ENCODE assay signal across 24 mouse cellular contexts in genomic region chr8:81370607-81371006, GRCm38 (mm10).
"Had no signal": no experiment of that assay in that cellular context is flagged by ENCODE, and none has a peak within 500 bp of the region (broad histone marks: within the 10 kb centered on the region; RNA-seq: fewer than 3 reads in every experiment).

No protein-coding gene starts in this region.

- H3K27ac ChIP-seq: gastrocnemius, adult 2 months; heart, embryonic 10.5 days; hindbrain, embryonic 12.5 days; hindbrain, embryonic 14.5 days; intestine, embryonic 15.5 days; layer of hippocampus, adult 2 months; left cerebral cortex, adult 2 months; limb, embryonic 13.5 days; limb, embryonic 15.5 days; liver, embryonic 12.5 days had no signal

- H3K4me2 ChIP-seq: heart, embryonic 12.5 days; hindbrain, embryonic 12.5 days; hindbrain, embryonic 14.5 days; intestine, embryonic 15.5 days; limb, embryonic 13.5 days; limb, embryonic 15.5 days; liver, embryonic 12.5 days had no signal

- H3K27me3 ChIP-seq: heart, embryonic 12.5 days; hindbrain, embryonic 12.5 days; intestine, embryonic 15.5 days; limb, embryonic 13.5 days; limb, embryonic 15.5 days; liver, embryonic 12.5 days had no signal

- DNase-seq: gastrocnemius, adult 2 months; gastrocnemius, postnatal 10 days; gastrocnemius, postnatal 25 days; heart, adult 18-20 months; heart, postnatal 10 days; heart, postnatal 4 days; kidney, adult 18-20 months; kidney, adult 8-10 months; kidney, postnatal 10 days; kidney, postnatal 25 days; kidney, postnatal 4 days; left cerebral cortex, postnatal 4 days had no signal

- H3K4me3 ChIP-seq: gastrocnemius, adult 2 months; heart, embryonic 10.5 days; heart, embryonic 12.5 days; hindbrain, embryonic 12.5 days; intestine, embryonic 15.5 days; layer of hippocampus, adult 2 months; left cerebral cortex, adult 2 months; limb, embryonic 13.5 days; limb, embryonic 15.5 days; liver, embryonic 12.5 days had no signal

- H3K4me1 ChIP-seq: heart, embryonic 10.5 days; heart, embryonic 12.5 days; hindbrain, embryonic 12.5 days; intestine, embryonic 15.5 days; limb, embryonic 13.5 days; limb, embryonic 15.5 days; liver, embryonic 12.5 days had no signal

- ATAC-seq: inflammation-experienced regulatory T-cells, adult 6 months; intestine, embryonic 15.5 days; intestine, postnatal 0 days; liver, embryonic 12.5 days had no signal

- H3K36me3 ChIP-seq: heart, embryonic 10.5 days; heart, embryonic 12.5 days; hindbrain, embryonic 12.5 days; intestine, embryonic 15.5 days; limb, embryonic 13.5 days; limb, embryonic 15.5 days; liver, embryonic 12.5 days had no signal

- H3K9me3 ChIP-seq: heart, embryonic 10.5 days; heart, embryonic 12.5 days; hindbrain, embryonic 12.5 days; intestine, embryonic 15.5 days; limb, embryonic 13.5 days; limb, embryonic 15.5 days; liver, embryonic 12.5 days had no signal

- H3K9ac ChIP-seq: heart, embryonic 12.5 days; hindbrain, embryonic 12.5 days; hindbrain, embryonic 14.5 days; intestine, embryonic 15.5 days; limb, embryonic 13.5 days; limb, embryonic 15.5 days; liver, embryonic 12.5 days had no signal
